Mouse (Mus musculus) neural tube, embryonic 13.5 days (tissue): ENCODE results near the gene Rcvrn. TPM values are rescaled to one million over a fixed set of nuclear protein-coding genes. Genes with fewer than 3 reads are reported as not detected.

Source experiments
- ATAC-seq: fragments of 200-750 bp; cut with Nextera tagmentation; 2 replicates; pipeline ENCODE4 v1.8.0; 2017; ENCODE audit warnings: low read depth, mild to moderate bottlenecking, moderate TSS enrichment, moderate library complexity
- H3K27ac ChIP-seq: fragments of 300-500 bp; sonication (generic); replicated peaks from 2 replicates; pipeline ENCODE4 v1.5.1; 2015; ENCODE audit warnings: moderate library complexity, mild to moderate bottlenecking, inconsistent platforms
- H3K27me3 ChIP-seq: fragments of 300-500 bp; sonication (generic); 2 replicates; pipeline ENCODE4 v1.6.1; 2015; ENCODE audit warnings: mild to moderate bottlenecking, inconsistent platforms
- H3K36me3 ChIP-seq: fragments of 300-500 bp; sonication (generic); 2 replicates; pipeline ENCODE4 v1.6.1; 2015; ENCODE audit warnings: mild to moderate bottlenecking, inconsistent platforms
- H3K4me1 ChIP-seq: fragments of 300-500 bp; sonication (generic); replicated peaks from 2 replicates; pipeline ENCODE4 v1.6.1; 2015; ENCODE audit warnings: inconsistent platforms
- H3K4me2 ChIP-seq: fragments of 300-500 bp; sonication (generic); 2 replicates; pipeline ENCODE4 v1.6.1; 2015; ENCODE audit warnings: inconsistent platforms, mild to moderate bottlenecking, moderate library complexity
- H3K4me3 ChIP-seq: fragments of 300-500 bp; sonication (generic); 2 replicates; pipeline ENCODE4 v1.5.1; 2015; ENCODE audit warnings: mild to moderate bottlenecking, inconsistent platforms
- H3K9ac ChIP-seq: fragments of 300-500 bp; sonication (generic); 2 replicates; pipeline ENCODE4 v1.6.1; 2015; ENCODE audit warnings: moderate library complexity, mild to moderate bottlenecking, inconsistent platforms
- H3K9me3 ChIP-seq: fragments of 300-500 bp; sonication (generic); 2 replicates; pipeline ENCODE4 v1.6.1; 2016; ENCODE audit warnings: inconsistent platforms
- WGBS: fragments of 180-500 bp; shearing (Covaris S2); methylation state at CpG from one replicate; pipeline ENCODE4 v1.1.7; 2015; 5-methylcytosine and 5-hydroxymethylcytosine counted together
- polyA plus RNA-seq: library from polyadenylated mRNA; unstranded; fragments of >200 nt; fragmentation: Nextera tagmentation; extraction: Ambion mirVana; gene quantifications from 2 replicates; pipeline ENCODE4 v1.2.1, GENCODE M21; 2015

Rcvrn gene
- not detected in 2 replicates for polyA plus RNA-seq

DNA sequence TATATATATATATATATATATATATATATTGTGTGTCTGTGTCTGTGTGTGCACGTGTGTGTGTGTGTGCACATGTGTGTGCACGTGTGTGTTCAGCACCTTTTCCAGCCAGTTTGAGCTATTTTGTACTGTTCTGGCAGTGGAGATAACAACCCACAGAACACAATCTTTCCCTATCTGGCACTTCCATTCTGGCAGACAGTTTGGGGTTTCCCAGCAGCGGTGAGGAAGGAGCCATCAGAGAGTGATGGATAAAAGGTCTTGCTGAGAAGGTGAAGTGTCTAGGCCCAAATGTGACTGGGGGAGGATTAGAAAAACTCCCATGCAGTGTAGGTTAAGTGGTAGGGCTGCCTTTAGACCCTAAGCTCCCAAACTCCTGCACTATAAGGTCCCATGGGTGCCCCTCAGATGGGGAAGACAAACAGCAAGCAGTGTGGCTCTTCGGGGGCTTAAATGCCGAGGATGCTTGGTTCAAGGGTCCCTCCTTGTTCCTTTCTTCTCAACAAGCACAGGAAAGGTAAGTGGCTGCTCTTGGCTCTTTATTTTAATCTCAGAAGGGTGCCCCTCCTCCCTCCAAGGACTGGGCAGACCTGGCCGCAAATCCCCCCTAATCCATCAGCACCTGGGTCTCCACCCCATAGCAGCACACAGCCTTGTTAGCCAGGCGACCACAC lies at the start of gene Rcvrn:
Rcvrn (plus strand) TSS at position 624 of the 674 bp plus-strand sequence.
- ATAC-seq: no peak
- Histone ChIP-seq H3K4me3 (no peak within 1 kb of the TSS), H3K4me2 (no peak within 1 kb of the TSS), H3K4me1 (no peaks in the 10 kb centered on the region), H3K9me3 (0 out of 2 replicates have a peak, but pooled peaks cover 3% of the 10 kb centered on the region), H3K36me3 (no peaks in the 10 kb centered on the region), H3K27me3 (no peaks in the 10 kb centered on the region), H3K27ac (no peak within 1 kb of the TSS), H3K9ac (no peak within 1 kb of the TSS)
- 72% methylated on average over 7 of the region's 7 CpGs for WGBS

GRCm38 (mm10) chr11:67647745-67648144 lies 47.4 kb upstream of the Rcvrn start:
- Histone ChIP-seq H3K4me3 (no peak overlapping the region), H3K27me3 (no peaks in the 10 kb centered on the region), H3K9ac (no peak overlapping the region), H3K4me2 (no peak overlapping the region), H3K9me3 (no peaks in the 10 kb centered on the region), H3K36me3 (no peaks in the 10 kb centered on the region), H3K4me1 (peaks cover 11% of the 10 kb centered on the region), H3K27ac (no peak overlapping the region)
- ATAC-seq: peak; percentile 40; the same call in 1 of the 2 replicates
- 29% methylated on average over 5 of the region's 5 CpGs for WGBS

DNA sequence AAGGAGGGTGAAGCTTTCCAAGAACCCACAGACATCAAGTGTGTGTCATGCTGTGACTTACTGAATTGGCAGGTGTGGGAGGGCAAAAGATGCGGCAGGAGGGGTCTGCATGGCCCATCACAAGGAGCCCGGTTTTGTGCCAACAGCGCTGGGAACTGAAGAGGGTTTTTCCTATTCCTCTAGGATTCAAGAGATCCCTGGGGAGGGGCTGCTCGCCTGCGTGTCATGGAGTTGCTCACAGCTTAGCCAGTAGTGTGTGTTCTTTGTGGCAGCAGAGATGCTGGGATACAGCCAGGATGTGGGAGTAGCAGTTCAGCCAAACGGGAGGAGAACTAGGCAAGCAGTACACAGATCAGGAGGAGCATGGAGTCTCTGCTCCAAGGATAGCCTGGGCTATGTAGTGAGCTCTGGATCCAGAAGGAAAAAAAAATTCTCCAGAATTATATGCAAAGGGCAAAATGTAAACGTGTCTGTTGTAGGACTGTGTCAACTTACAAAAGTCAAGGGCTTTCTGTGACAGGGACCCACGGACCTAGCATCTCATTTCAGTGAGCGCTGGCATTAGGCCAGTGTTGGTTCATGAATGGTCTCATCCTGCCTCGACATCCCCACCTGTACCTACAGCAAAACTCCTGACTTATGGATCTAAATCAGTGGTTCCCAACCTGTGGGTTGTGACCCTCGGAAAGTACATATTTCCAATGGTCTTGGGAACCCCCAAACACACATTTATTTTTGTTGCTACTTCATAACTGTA lies 46.3 kb upstream of the Rcvrn start:
- WGBS: 78% methylated on average over 11 of the region's 11 CpGs
- H3K9me3 ChIP-seq: no peaks in the 10 kb centered on the region
- no peak overlapping the region for H3K4me3 ChIP-seq
- no peak overlapping the region for H3K4me2 ChIP-seq
- no peak overlapping the region for H3K9ac ChIP-seq
- no peaks in the 10 kb centered on the region for H3K27me3 ChIP-seq
- no peak for ATAC-seq
- H3K27ac ChIP-seq: no peak overlapping the region
- H3K36me3 ChIP-seq: no peaks in the 10 kb centered on the region
- peaks cover 15% of the 10 kb centered on the region for H3K4me1 ChIP-seq

GRCm38 (mm10) chr11:67649971-67650707 lies 45.0 kb upstream of the Rcvrn start:
- H3K4me1 ChIP-seq: peaks cover 15% of the 10 kb centered on the region
- no peaks in the 10 kb centered on the region for H3K9me3 ChIP-seq
- no peaks in the 10 kb centered on the region for H3K27me3 ChIP-seq
- ATAC-seq: no peak
- H3K4me3 ChIP-seq: no peak overlapping the region
- H3K9ac ChIP-seq: no peak overlapping the region
- WGBS: 60% methylated on average over 10 of the region's 10 CpGs
- no peaks in the 10 kb centered on the region for H3K36me3 ChIP-seq
- no peak overlapping the region for H3K4me2 ChIP-seq
- H3K27ac ChIP-seq: no peak overlapping the region

DNA sequence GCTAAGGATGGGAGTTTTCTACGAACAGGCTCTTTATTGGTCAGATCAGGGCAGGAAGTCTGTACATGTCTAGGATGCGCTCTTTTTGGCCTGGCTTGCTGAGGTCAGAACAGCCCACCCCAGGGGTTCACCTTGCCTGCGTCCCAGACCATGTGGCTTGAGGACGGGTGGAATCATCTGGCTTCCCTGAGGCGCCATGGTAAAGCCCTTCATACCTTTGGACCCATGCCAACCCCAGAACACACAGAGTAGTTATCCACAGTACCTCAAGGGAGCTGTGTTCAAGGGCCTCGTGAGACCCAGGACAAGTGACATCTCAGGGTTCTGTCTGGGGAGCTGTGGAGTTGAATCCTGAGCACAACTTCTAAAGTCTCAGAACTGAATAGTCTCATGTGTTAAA lies 43.4 kb upstream of the Rcvrn start:
- Histone ChIP-seq H3K36me3 (no peaks in the 10 kb centered on the region), H3K4me1 (peaks cover 15% of the 10 kb centered on the region), H3K4me3 (no peak overlapping the region), H3K27ac (no peak overlapping the region), H3K9ac (no peak overlapping the region), H3K4me2 (no peak overlapping the region), H3K27me3 (no peaks in the 10 kb centered on the region), H3K9me3 (no peaks in the 10 kb centered on the region)
- no peak for ATAC-seq
- 76% methylated on average over 6 of the region's 6 CpGs for WGBS

DNA sequence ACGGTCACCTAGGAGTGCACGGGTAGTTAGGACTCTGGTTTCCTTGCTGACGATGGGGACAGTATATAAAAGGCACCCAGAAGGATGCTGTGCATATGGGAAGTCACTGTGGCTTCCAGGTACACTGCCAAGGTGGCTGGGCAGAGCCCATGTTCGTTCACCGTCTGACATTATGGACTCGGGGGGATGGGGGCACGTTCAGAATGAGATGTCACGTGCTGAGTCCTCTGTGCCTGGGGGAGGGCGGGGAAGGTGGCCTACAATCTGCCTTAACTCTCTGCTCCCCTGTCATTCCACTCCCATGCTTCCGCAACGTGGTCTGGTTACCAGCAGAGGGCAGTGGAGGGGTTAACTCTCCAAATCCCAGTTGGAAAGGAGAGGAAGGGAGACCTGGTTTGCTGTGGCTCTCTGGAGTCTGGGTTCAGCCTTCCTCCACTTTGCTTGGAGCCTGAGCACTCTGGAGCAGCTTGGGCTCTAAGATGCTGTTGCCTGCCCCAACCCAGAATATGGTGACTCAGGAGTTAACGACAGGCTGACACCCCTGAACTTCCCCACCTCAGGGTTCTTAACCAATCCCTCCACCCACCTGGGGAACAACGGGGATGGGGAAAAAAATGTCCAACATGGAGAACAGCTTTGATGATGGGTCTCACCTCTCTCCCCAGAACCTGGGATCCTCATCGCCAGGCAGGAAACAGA lies 42.8 kb upstream of the Rcvrn start:
- WGBS: 19% methylated on average over 14 of the region's 14 CpGs

DNA sequence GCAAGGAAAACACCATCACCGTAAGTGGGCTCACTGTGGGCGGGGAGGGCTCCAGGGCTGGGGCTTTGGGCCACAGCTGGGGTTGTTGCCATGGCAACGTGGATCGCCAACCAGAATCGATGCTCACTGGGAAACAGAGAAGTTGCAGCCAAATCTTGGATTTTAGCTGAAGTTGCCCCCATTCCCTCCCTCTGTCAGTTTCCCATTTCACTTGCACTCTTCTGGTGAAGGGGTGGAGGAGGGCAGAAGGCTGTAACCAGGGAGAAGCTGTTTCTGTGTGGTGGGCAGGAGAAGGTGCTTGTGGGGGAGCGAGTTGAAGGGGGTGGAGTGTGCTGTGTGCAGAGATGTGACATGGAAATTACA lies 42.3 kb upstream of the Rcvrn start:
- Histone ChIP-seq H3K27ac (no peak overlapping the region), H3K4me3 (no peak overlapping the region), H3K4me2 (peak overlapping the region; percentile 5; the same call in 1 of the 2 replicates), H3K9ac (no peak overlapping the region), H3K36me3 (no peaks in the 10 kb centered on the region), H3K27me3 (no peaks in the 10 kb centered on the region), H3K9me3 (no peaks in the 10 kb centered on the region), H3K4me1 (peaks cover 15% of the 10 kb centered on the region)
- ATAC-seq: no peak
- WGBS: 29% methylated on average over 6 of the region's 6 CpGs

More for the DNA sequence above, 42.8 kb upstream of the Rcvrn start:
- Histone ChIP-seq H3K36me3 (no peaks in the 10 kb centered on the region), H3K27ac (no peak overlapping the region), H3K4me1 (peaks cover 15% of the 10 kb centered on the region), H3K4me3 (no peak overlapping the region), H3K27me3 (no peaks in the 10 kb centered on the region), H3K9ac (no peak overlapping the region), H3K4me2 (peak overlapping the region; percentile 5; the same call in 1 of the 2 replicates), H3K9me3 (no peaks in the 10 kb centered on the region)
- ATAC-seq: 0 out of 2 replicates have a peak, but pooled peaks have one; percentile 8

DNA sequence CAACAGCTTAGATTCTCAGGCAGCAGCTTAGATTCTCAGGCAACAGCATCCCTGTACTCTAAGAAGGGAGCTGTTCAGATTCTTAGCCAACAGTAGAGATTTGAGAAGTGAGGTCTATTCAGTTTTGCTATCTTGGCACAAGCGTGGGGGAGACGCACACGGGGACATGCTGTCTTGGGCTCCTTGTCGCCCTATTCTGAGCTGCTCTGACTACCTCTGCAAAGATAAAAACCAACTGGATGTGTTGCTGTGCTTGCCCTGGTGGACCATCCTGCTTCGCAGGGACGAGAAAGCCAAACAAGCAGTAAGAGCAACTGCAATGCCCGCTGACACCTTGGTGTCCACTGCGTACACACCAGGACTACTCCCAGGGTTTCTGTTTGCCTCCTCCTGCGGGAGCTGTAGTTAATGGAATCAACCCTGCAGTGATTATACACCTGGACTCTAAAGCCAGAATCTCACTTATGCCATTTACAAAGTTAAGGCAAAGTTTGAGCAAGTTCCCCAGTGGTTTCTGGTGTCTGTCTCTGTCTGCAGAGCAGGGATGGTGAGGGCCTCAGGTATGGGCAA lies 41.5 kb upstream of the Rcvrn start:
- Histone ChIP-seq H3K9me3 (no peaks in the 10 kb centered on the region), H3K9ac (no peak overlapping the region), H3K27me3 (no peaks in the 10 kb centered on the region), H3K36me3 (no peaks in the 10 kb centered on the region), H3K27ac (no peak overlapping the region), H3K4me1 (peaks cover 15% of the 10 kb centered on the region), H3K4me2 (no peak overlapping the region), H3K4me3 (no peak overlapping the region)
- no peak for ATAC-seq
- 92% methylated on average over 9 of the region's 9 CpGs for WGBS

DNA sequence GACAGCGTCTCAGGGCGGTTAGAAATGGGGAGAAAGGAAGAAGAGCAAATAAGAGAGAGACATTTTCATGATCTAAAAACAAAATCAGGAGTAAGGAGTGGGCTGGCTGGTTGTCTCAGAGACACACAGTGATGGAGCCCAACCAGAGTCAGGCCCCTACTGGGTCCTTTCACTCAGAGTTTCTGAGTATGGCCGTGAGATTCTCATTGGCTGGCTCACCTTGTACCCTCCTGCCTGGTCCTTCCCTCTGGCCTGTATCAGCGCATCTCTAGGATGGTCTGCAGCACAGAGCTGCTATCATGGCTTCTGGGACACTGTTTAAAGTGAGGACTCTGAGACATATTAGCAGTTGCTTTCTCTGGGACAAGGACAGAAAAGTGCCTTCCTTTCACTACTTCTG lies 40.6 kb upstream of the Rcvrn start:
- Histone ChIP-seq H3K4me3 (no peak overlapping the region), H3K27me3 (no peaks in the 10 kb centered on the region)
- 80% methylated on average over 4 of the region's 4 CpGs for WGBS

DNA sequence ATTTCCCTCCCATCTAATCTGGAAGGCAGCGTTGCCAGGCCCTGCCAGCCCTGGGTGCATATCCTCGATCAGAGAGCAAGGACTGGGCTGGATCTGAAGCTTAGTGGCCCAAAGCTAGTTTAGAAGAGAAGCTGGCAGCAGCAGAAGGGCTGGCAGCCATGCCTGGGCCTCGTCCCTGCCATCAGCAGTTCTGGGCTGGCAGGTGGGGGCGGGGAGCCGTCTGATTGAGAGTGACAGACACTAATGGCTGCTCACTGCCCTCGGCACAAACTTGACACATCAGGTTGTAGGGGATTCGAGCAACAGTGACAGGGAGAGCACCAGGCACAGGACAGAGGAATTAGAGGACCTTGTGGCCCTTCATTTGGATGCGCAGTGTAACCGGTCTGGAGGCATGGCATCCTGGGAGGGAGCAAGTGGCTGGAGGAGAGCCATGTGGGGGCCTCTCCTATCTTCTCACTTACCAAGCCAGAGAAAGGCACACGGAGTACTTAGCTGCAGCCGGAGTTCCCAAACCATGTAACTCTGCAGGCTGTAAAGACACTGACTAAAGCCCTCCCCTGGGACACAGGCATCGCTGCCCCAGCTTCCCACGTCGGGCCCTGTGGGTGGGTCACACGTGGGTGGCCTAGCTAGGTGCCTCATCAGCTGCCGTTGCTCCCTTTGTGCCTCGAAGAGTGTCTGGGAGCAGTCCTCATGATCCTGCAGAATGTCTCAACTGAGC lies 39.7 kb upstream of the Rcvrn start:
- Histone ChIP-seq H3K9me3 (no peaks in the 10 kb centered on the region), H3K27ac (no peak overlapping the region), H3K4me2 (no peak overlapping the region), H3K9ac (0 out of 2 replicates have a peak overlapping the region, but pooled peaks have one; percentile 17), H3K27me3 (no peaks in the 10 kb centered on the region), H3K36me3 (no peaks in the 10 kb centered on the region), H3K4me1 (peaks cover 15% of the 10 kb centered on the region), H3K4me3 (no peak overlapping the region)
- ATAC-seq: no peak
- 72% methylated on average over 17 of the region's 17 CpGs for WGBS

More for the DNA sequence above, 40.6 kb upstream of the Rcvrn start:
- no peaks in the 10 kb centered on the region for H3K9me3 ChIP-seq
- no peak for ATAC-seq
- no peak overlapping the region for H3K27ac ChIP-seq
- H3K4me2 ChIP-seq: no peak overlapping the region
- H3K4me1 ChIP-seq: peaks cover 15% of the 10 kb centered on the region
- H3K36me3 ChIP-seq: no peaks in the 10 kb centered on the region
- H3K9ac ChIP-seq: no peak overlapping the region

DNA sequence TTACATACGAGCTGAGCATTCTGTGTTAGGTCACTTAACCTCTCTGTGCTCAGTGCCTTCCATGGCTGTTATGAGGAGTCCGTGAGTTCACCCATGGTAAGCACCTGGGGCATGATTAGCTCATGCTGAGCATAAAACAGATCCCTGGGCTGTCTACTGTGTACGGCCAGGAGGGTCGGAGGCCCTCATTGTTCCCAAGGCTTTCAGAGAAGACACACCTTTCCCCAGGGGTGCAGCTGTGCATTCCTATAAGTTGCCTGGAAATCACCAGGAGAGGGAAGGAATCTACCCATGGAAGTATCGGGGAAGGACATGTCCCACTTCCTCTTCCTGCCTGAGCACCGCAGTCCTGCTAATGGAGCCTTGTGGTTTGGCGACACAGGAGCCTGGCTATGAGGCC lies 38.8 kb upstream of the Rcvrn start:
- H3K4me3 ChIP-seq: no peak overlapping the region
- H3K9me3 ChIP-seq: no peaks in the 10 kb centered on the region
- no peaks in the 10 kb centered on the region for H3K36me3 ChIP-seq
- no peak overlapping the region for H3K9ac ChIP-seq
- H3K4me1 ChIP-seq: peaks cover 15% of the 10 kb centered on the region
- no peak overlapping the region for H3K27ac ChIP-seq
- no peaks in the 10 kb centered on the region for H3K27me3 ChIP-seq
- no peak overlapping the region for H3K4me2 ChIP-seq
- no peak for ATAC-seq
- 81% methylated on average over 7 of the region's 7 CpGs for WGBS
